Mouse (Mus musculus): ENCODE data around the gene Ccnb2.

The Ccnb2 gene

DNA sequence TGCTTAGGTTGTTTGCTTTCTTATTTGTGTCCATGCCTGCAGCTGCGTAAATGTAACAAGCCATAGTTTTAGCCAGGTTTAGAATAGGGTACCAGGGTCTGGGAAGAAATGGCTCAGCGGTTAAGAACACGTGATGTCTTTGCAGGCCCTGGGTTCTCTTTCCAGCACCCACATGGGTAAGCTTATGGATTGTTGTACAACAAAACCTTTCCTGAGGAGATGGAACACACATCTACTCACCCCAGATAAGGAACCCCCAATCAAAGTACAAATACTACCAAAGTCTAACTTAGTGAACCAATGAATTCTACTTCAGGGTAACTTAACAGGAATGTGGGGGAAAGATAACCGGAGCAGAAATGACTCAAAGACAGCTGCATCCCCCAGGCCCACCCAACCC is 36.9 kb downstream of the Ccnb2 start:
- no peak for DNase-seq (ENCODE audit: low spot score)

DNA sequence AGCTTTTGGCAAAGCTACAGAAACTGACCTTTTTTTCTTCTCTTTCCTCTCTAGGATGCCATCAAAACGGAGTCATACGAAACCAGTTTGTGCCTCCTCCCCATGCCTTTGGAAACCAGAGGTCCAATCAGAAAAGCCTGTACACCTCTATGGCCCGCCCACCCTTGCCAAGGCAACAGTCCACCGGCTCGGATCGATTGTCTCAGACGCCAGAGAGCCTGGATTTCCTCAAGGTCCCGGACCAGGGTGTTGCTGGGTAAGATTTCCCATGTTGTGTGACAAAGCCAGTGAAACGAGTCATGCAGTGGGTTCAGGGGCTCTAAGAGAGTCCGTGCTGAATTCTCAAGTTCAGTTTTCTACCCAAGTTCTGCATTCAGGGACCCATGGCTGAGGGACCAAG is 37.6 kb downstream of the Ccnb2 start:
- DNase-seq (ENCODE audit: low spot score) = no peak

- no peak for DNase-seq (ENCODE audit: low spot score)
Observed at GRCm38 (mm10) chr9:70382091-70382490, 39.3 kb downstream of the Ccnb2 start.

DNA sequence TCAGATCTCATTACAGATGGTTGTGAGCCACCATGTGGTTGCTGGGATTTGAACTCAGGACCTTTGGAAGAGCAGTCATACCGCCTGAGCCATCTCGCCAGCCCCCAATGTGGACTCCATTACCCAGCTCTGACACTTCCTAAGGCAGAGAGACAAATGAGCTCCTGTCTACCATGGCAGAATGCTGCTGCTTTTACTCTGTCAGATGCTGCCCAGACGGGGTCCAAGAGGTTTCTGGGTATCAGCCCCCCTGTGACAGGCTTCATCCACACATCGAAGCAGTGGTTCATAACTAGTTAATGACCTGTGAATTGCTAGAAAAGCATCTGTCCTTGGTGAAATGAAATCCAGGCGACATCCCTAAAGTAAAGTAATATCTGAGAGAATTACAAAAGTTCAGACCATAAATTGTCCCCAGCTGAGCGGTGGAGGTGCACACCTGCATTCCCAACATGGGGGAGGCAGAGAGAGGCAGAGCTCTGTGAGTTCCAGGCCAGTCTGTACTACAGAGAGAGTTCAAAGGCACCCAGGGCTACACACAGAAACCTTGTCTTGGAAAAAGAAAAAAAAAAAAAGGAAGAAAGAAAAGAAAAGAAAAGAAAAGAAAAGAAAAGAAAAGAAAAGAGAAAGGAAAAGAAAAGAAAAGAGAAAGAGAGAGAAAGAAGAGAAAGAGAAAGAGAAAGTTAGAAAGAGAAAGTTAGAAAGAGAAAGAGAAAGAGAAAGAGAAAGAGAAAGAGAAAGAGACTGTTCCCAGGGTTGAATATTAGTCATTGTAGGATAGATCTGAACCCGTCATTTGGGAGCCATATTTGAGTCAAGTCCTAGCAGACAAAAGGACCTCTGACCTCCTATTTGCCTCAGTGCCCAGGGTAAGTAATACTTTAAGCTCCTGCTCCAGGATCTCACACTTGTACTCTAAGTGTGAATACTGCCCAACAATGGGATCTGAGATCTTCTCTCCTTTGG is 41.6 kb downstream of the Ccnb2 start:
- no peak for DNase-seq (ENCODE audit: low spot score)

- no peak for DNase-seq (ENCODE audit: low spot score)
Observed at GRCm38 (mm10) chr9:70371638-70372037, 49.7 kb downstream of the Ccnb2 start.

GRCm38 (mm10) chr9:70366898-70367297 is 54.4 kb downstream of the Ccnb2 start:
- no peak for DNase-seq (ENCODE audit: low spot score)

- DNase-seq (ENCODE audit: low spot score) = no peak
Observed at GRCm38 (mm10) chr9:70365915-70366314, 55.4 kb downstream of the Ccnb2 start.

GRCm38 (mm10) chr9:70364741-70365140 is 56.6 kb downstream of the Ccnb2 start:
- DNase-seq (ENCODE audit: low spot score) = no peak

GRCm38 (mm10) chr9:70359402-70360131 is 61.8 kb downstream of the Ccnb2 start:
- no peak for DNase-seq (ENCODE audit: low spot score)
